Mouse (Mus musculus): ENCODE data around the gene Srrm4. TPM values are rescaled to one million over a fixed set of nuclear protein-coding genes. Genes with fewer than 3 reads are reported as not detected.

Srrm4 gene
- total RNA-seq, 1 experiment from 2014 or later, result not detected

- no peak for ATAC-seq (replicated peaks; ENCODE audit: insufficient number of reproducible peaks, low FRiP score, low TSS enrichment, poor library complexity, severe bottlenecking)
Observed at GRCm38 (mm10) chr5:116421791-116422481, 169.7 kb downstream of the Srrm4 start.

GRCm38 (mm10) chr5:116420759-116421225, 170.8 kb downstream of the Srrm4 start:
- no peak for ATAC-seq (replicated peaks; ENCODE audit: insufficient number of reproducible peaks, low FRiP score, low TSS enrichment, poor library complexity, severe bottlenecking)

- ATAC-seq (replicated peaks; ENCODE audit: insufficient number of reproducible peaks, low FRiP score, low TSS enrichment, poor library complexity, severe bottlenecking), result no peak
Observed at GRCm38 (mm10) chr5:116420213-116420612, 171.4 kb downstream of the Srrm4 start.

- no peak for ATAC-seq (replicated peaks; ENCODE audit: insufficient number of reproducible peaks, low FRiP score, low TSS enrichment, poor library complexity, severe bottlenecking)
Observed at GRCm38 (mm10) chr5:116419322-116420045, 172.1 kb downstream of the Srrm4 start.

- no peak for ATAC-seq (replicated peaks; ENCODE audit: insufficient number of reproducible peaks, low FRiP score, low TSS enrichment, poor library complexity, severe bottlenecking)
Observed at GRCm38 (mm10) chr5:116416208-116416607, 175.4 kb downstream of the Srrm4 start.

GRCm38 (mm10) chr5:116409689-116410590, 181.7 kb downstream of the Srrm4 start:
- ATAC-seq (replicated peaks; ENCODE audit: insufficient number of reproducible peaks, low FRiP score, low TSS enrichment, poor library complexity, severe bottlenecking), result no peak

- no peak for ATAC-seq (replicated peaks; ENCODE audit: insufficient number of reproducible peaks, low FRiP score, low TSS enrichment, poor library complexity, severe bottlenecking)
Observed at GRCm38 (mm10) chr5:116408965-116409364, 182.7 kb downstream of the Srrm4 start.

- ATAC-seq (replicated peaks; ENCODE audit: insufficient number of reproducible peaks, low FRiP score, low TSS enrichment, poor library complexity, severe bottlenecking), result no peak
Observed at GRCm38 (mm10) chr5:116407936-116408335, 183.7 kb downstream of the Srrm4 start.

- ATAC-seq (replicated peaks; ENCODE audit: insufficient number of reproducible peaks, low FRiP score, low TSS enrichment, poor library complexity, severe bottlenecking), result no peak
Observed at GRCm38 (mm10) chr5:116407321-116407720, 184.3 kb downstream of the Srrm4 start.

- ATAC-seq (replicated peaks; ENCODE audit: insufficient number of reproducible peaks, low FRiP score, low TSS enrichment, poor library complexity, severe bottlenecking), result no peak
Observed at GRCm38 (mm10) chr5:116406507-116406906, 185.1 kb downstream of the Srrm4 start.

GRCm38 (mm10) chr5:116405934-116406333, 185.7 kb downstream of the Srrm4 start:
- no peak for ATAC-seq (replicated peaks; ENCODE audit: insufficient number of reproducible peaks, low FRiP score, low TSS enrichment, poor library complexity, severe bottlenecking)

- no peak for ATAC-seq (replicated peaks; ENCODE audit: insufficient number of reproducible peaks, low FRiP score, low TSS enrichment, poor library complexity, severe bottlenecking)
Observed at GRCm38 (mm10) chr5:116404063-116404462, 187.6 kb downstream of the Srrm4 start.

GRCm38 (mm10) chr5:116400801-116401200, 190.8 kb downstream of the Srrm4 start:
- ATAC-seq (replicated peaks; ENCODE audit: insufficient number of reproducible peaks, low FRiP score, low TSS enrichment, poor library complexity, severe bottlenecking), result no peak

GRCm38 (mm10) chr5:116400042-116400730, 191.4 kb downstream of the Srrm4 start:
- ATAC-seq (replicated peaks; ENCODE audit: insufficient number of reproducible peaks, low FRiP score, low TSS enrichment, poor library complexity, severe bottlenecking), result no peak

GRCm38 (mm10) chr5:116396104-116396503, 195.5 kb downstream of the Srrm4 start:
- no peak for ATAC-seq (replicated peaks; ENCODE audit: insufficient number of reproducible peaks, low FRiP score, low TSS enrichment, poor library complexity, severe bottlenecking)

GRCm38 (mm10) chr5:116392603-116393002, 199.0 kb downstream of the Srrm4 start:
- no peak for ATAC-seq (replicated peaks; ENCODE audit: insufficient number of reproducible peaks, low FRiP score, low TSS enrichment, poor library complexity, severe bottlenecking)

- ATAC-seq (replicated peaks; ENCODE audit: insufficient number of reproducible peaks, low FRiP score, low TSS enrichment, poor library complexity, severe bottlenecking), result no peak
Observed at GRCm38 (mm10) chr5:116389856-116390542, 201.6 kb downstream of the Srrm4 start.

- no peak for ATAC-seq (replicated peaks; ENCODE audit: insufficient number of reproducible peaks, low FRiP score, low TSS enrichment, poor library complexity, severe bottlenecking)
Observed at GRCm38 (mm10) chr5:116389321-116389720, 202.3 kb downstream of the Srrm4 start.

Data from monocyte, adult 5-6 weeks (primary cell).